Mouse (Mus musculus): ENCODE measurements at regions not wholly inside any gene's neighbourhood (a gene's known extent, or its start where the extent isn't known, plus 50 kb on each side); places are given as distances from the start of the nearest gene placed in this dataset.

- Histone ChIP-seq H3K9ac (replicated peaks; ENCODE audit: low read length) (no peak overlapping the region), H3K9me3 (replicated peaks; ENCODE audit: control insufficient read depth, low read length) (no peaks in the 10 kb centered on the region), H3K4me1 (ENCODE audit: control insufficient read depth, insufficient read depth, low read length) (no peaks in the 10 kb centered on the region), H3K4me3 (ENCODE audit: low read depth, low read length) (no peak overlapping the region), H3K4me2 (ENCODE audit: low read depth, low read length) (no peak overlapping the region), H3K27ac (replicated peaks; ENCODE audit: low read depth, low read length) (no peak overlapping the region), H3K27me3 (ENCODE audit: control insufficient read depth, insufficient read depth, low read length) (no peaks in the 10 kb centered on the region), H3K36me3 (replicated peaks; ENCODE audit: control insufficient read depth, insufficient read depth, low read depth, low read length) (no peaks in the 10 kb centered on the region)
- peak; percentile 85 for ATAC-seq (replicated peaks; ENCODE audit: insufficient number of reproducible peaks, low FRiP score, low TSS enrichment, low read depth)
- 54% methylated on average over 6 of the region's 6 CpGs for WGBS
- DNase-seq (ENCODE audit: low spot score), result peak; percentile 30
Measured at GRCm38 (mm10) chr7:61939971-61940705, 406.2 kb upstream of the Ndn start.

GRCm38 (mm10) chr7:61982203-61982932 lies 364.0 kb upstream of the Ndn start:
- Histone ChIP-seq H3K9ac (replicated peaks; ENCODE audit: low read length) (no peak overlapping the region), H3K27ac (replicated peaks; ENCODE audit: low read depth, low read length) (no peak overlapping the region), H3K36me3 (replicated peaks; ENCODE audit: control insufficient read depth, insufficient read depth, low read depth, low read length) (no peaks in the 10 kb centered on the region), H3K27me3 (ENCODE audit: control insufficient read depth, insufficient read depth, low read length) (no peaks in the 10 kb centered on the region), H3K4me2 (ENCODE audit: low read depth, low read length) (no peak overlapping the region), H3K4me1 (ENCODE audit: control insufficient read depth, insufficient read depth, low read length) (no peaks in the 10 kb centered on the region), H3K9me3 (replicated peaks; ENCODE audit: control insufficient read depth, low read length) (no peaks in the 10 kb centered on the region), H3K4me3 (ENCODE audit: low read depth, low read length) (no peak overlapping the region)
- DNase-seq (ENCODE audit: low spot score) (peak; percentile 0), ATAC-seq (replicated peaks; ENCODE audit: insufficient number of reproducible peaks, low FRiP score, low TSS enrichment, low read depth) (no peak)
- 52% methylated on average over 2 of the region's 2 CpGs for WGBS

GRCm38 (mm10) chr7:62026635-62027034 lies 319.7 kb upstream of the Ndn start:
- Histone ChIP-seq H3K27ac (replicated peaks; ENCODE audit: low read depth, low read length) (no peak overlapping the region), H3K36me3 (replicated peaks; ENCODE audit: control insufficient read depth, insufficient read depth, low read depth, low read length) (no peaks in the 10 kb centered on the region), H3K4me1 (ENCODE audit: control insufficient read depth, insufficient read depth, low read length) (no peaks in the 10 kb centered on the region), H3K4me3 (ENCODE audit: low read depth, low read length) (no peak overlapping the region), H3K27me3 (ENCODE audit: control insufficient read depth, insufficient read depth, low read length) (no peaks in the 10 kb centered on the region), H3K9me3 (replicated peaks; ENCODE audit: control insufficient read depth, low read length) (no peaks in the 10 kb centered on the region), H3K9ac (replicated peaks; ENCODE audit: low read length) (no peak overlapping the region), H3K4me2 (ENCODE audit: low read depth, low read length) (no peak overlapping the region)
- ATAC-seq (replicated peaks; ENCODE audit: insufficient number of reproducible peaks, low FRiP score, low TSS enrichment, low read depth) (no peak), DNase-seq (ENCODE audit: low spot score) (no peak)
- WGBS, result 86% methylated on average over 3 of the region's 3 CpGs

GRCm38 (mm10) chr7:62045743-62046451 lies 300.5 kb upstream of the Ndn start:
- DNase-seq (ENCODE audit: low spot score), result no peak
- ATAC-seq (replicated peaks; ENCODE audit: insufficient number of reproducible peaks, low FRiP score, low TSS enrichment, low read depth), result peak; percentile 67
- WGBS, result 68% methylated on average over 3 of the region's 3 CpGs
- H3K4me3 ChIP-seq (ENCODE audit: low read depth, low read length), result no peak overlapping the region
- H3K27ac ChIP-seq (replicated peaks; ENCODE audit: low read depth, low read length), result no peak overlapping the region
- no peaks in the 10 kb centered on the region for H3K9me3 ChIP-seq (replicated peaks; ENCODE audit: control insufficient read depth, low read length)
- no peaks in the 10 kb centered on the region for H3K36me3 ChIP-seq (replicated peaks; ENCODE audit: control insufficient read depth, insufficient read depth, low read depth, low read length)
- H3K27me3 ChIP-seq (ENCODE audit: control insufficient read depth, insufficient read depth, low read length), result no peaks in the 10 kb centered on the region
- no peak overlapping the region for H3K9ac ChIP-seq (replicated peaks; ENCODE audit: low read length)
- no peak overlapping the region for H3K4me2 ChIP-seq (ENCODE audit: low read depth, low read length)
- no peaks in the 10 kb centered on the region for H3K4me1 ChIP-seq (ENCODE audit: control insufficient read depth, insufficient read depth, low read length)

GRCm38 (mm10) chr7:62046452-62046809 lies 299.9 kb upstream of the Ndn start:
- 93% methylated on average over 2 of the region's 2 CpGs for WGBS
- DNase-seq (ENCODE audit: low spot score), result no peak
- Histone ChIP-seq H3K4me2 (ENCODE audit: low read depth, low read length) (no peak overlapping the region), H3K36me3 (replicated peaks; ENCODE audit: control insufficient read depth, insufficient read depth, low read depth, low read length) (no peaks in the 10 kb centered on the region), H3K9me3 (replicated peaks; ENCODE audit: control insufficient read depth, low read length) (no peaks in the 10 kb centered on the region), H3K4me3 (ENCODE audit: low read depth, low read length) (no peak overlapping the region), H3K9ac (replicated peaks; ENCODE audit: low read length) (no peak overlapping the region), H3K27ac (replicated peaks; ENCODE audit: low read depth, low read length) (no peak overlapping the region), H3K4me1 (ENCODE audit: control insufficient read depth, insufficient read depth, low read length) (no peaks in the 10 kb centered on the region), H3K27me3 (ENCODE audit: control insufficient read depth, insufficient read depth, low read length) (no peaks in the 10 kb centered on the region)
- no peak for ATAC-seq (replicated peaks; ENCODE audit: insufficient number of reproducible peaks, low FRiP score, low TSS enrichment, low read depth)

- Histone ChIP-seq H3K36me3 (replicated peaks; ENCODE audit: control insufficient read depth, insufficient read depth, low read depth, low read length) (no peaks in the 10 kb centered on the region), H3K4me3 (ENCODE audit: low read depth, low read length) (no peak overlapping the region), H3K4me2 (ENCODE audit: low read depth, low read length) (no peak overlapping the region), H3K27ac (replicated peaks; ENCODE audit: low read depth, low read length) (no peak overlapping the region), H3K4me1 (ENCODE audit: control insufficient read depth, insufficient read depth, low read length) (no peaks in the 10 kb centered on the region), H3K27me3 (ENCODE audit: control insufficient read depth, insufficient read depth, low read length) (no peaks in the 10 kb centered on the region), H3K9ac (replicated peaks; ENCODE audit: low read length) (no peak overlapping the region), H3K9me3 (replicated peaks; ENCODE audit: control insufficient read depth, low read length) (no peaks in the 10 kb centered on the region)
- WGBS, result 75% methylated on average over 1 of the region's 1 CpGs
- ATAC-seq (replicated peaks; ENCODE audit: insufficient number of reproducible peaks, low FRiP score, low TSS enrichment, low read depth) (no peak), DNase-seq (ENCODE audit: low spot score) (no peak)
Measured at GRCm38 (mm10) chr7:62078607-62079006, 267.8 kb upstream of the Ndn start.

GRCm38 (mm10) chr7:62085120-62085849 lies 261.1 kb upstream of the Ndn start:
- no peaks in the 10 kb centered on the region for H3K36me3 ChIP-seq (replicated peaks; ENCODE audit: control insufficient read depth, insufficient read depth, low read depth, low read length)
- no peak overlapping the region for H3K27ac ChIP-seq (replicated peaks; ENCODE audit: low read depth, low read length)
- DNase-seq (ENCODE audit: low spot score), result peak; percentile 5
- no peaks in the 10 kb centered on the region for H3K27me3 ChIP-seq (ENCODE audit: control insufficient read depth, insufficient read depth, low read length)
- H3K4me1 ChIP-seq (ENCODE audit: control insufficient read depth, insufficient read depth, low read length), result no peaks in the 10 kb centered on the region
- H3K9ac ChIP-seq (replicated peaks; ENCODE audit: low read length), result no peak overlapping the region
- no peak overlapping the region for H3K4me2 ChIP-seq (ENCODE audit: low read depth, low read length)
- no peaks in the 10 kb centered on the region for H3K9me3 ChIP-seq (replicated peaks; ENCODE audit: control insufficient read depth, low read length)
- no peak overlapping the region for H3K4me3 ChIP-seq (ENCODE audit: low read depth, low read length)
- peak; percentile 89 for ATAC-seq (replicated peaks; ENCODE audit: insufficient number of reproducible peaks, low FRiP score, low TSS enrichment, low read depth)

Data from embryonic facial prominence, embryonic 11.5 days (tissue).